Mouse (Mus musculus) olfactory bulb, adult 2 months (tissue): ENCODE results near the gene Gpr142.

Experiments used
- CTCF ChIP-seq: fragments of 200-500 bp; IDR thresholded peaks from 2 replicates; pipeline ENCODE4 v1.5.1; 2012; ENCODE audit warnings: low read depth, mild to moderate bottlenecking, low read length, moderate library complexity; ENCODE audit not compliant: insufficient read depth
- POLR2A ChIP-seq: fragments of 200-500 bp; IDR thresholded peaks from 2 replicates; pipeline ENCODE4 v1.6.1; 2012; ENCODE audit warnings: mild to moderate bottlenecking, low read depth, low read length, moderate library complexity; ENCODE audit not compliant: insufficient read depth

DNA sequence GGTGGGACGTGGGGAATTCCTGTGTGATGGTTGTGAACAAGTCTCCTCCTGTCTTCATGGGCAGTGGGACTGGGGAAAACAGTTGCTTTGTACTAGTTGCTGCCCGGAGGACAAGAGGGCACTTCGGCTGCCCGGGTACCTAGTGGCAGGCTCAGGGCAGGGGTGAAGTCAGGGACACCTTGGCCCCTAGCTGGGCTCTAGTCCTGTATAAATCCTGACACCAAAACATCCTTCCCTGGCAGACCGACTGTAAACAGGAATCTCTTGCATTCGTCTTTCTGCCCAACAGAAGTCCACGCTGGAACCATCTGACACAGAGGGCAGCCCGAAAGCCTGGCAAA lies 31.7 kb downstream of the Gpr142 start:
- no peak for TF ChIP-seq CTCF
- no peak for TF ChIP-seq POLR2A
